Mouse (Mus musculus) retina, adult 2 months (tissue): ENCODE measurements around the gene Irf9.

Source experiments
- DNase-seq: peaks from one replicate; pipeline ENCODE4 v3.0.0-alpha.2; 2012; ENCODE audit warnings: low read depth, low spot score

The Irf9 gene

GRCm38 (mm10) chr14:55614565-55615178 lies 11.3 kb downstream of the Irf9 start:
- DNase-seq, result no peak

GRCm38 (mm10) chr14:55615876-55616275 lies 12.5 kb downstream of the Irf9 start:
- no peak for DNase-seq

- no peak for DNase-seq
Observed at GRCm38 (mm10) chr14:55616844-55617243, 13.5 kb downstream of the Irf9 start.

GRCm38 (mm10) chr14:55617822-55618221 lies 14.5 kb downstream of the Irf9 start, which contains the start of gene Rec8:
TSS of gene Rec8 (plus strand) at chr14:55618037.
- no peak for DNase-seq

- DNase-seq, result no peak
Observed at GRCm38 (mm10) chr14:55618486-55619195, 15.3 kb downstream of the Irf9 start.

- no peak for DNase-seq
Observed at GRCm38 (mm10) chr14:55628077-55628827, 24.9 kb downstream of the Irf9 start.

- no peak for DNase-seq
Observed at GRCm38 (mm10) chr14:55629312-55629711, 25.9 kb downstream of the Irf9 start.

GRCm38 (mm10) chr14:55634874-55635522 lies 31.6 kb downstream of the Irf9 start:
- DNase-seq, result no peak

GRCm38 (mm10) chr14:55635523-55636007 lies 32.2 kb downstream of the Irf9 start, which contains the start of gene Ipo4:
TSS of gene Ipo4 (minus strand) at chr14:55635957.
- peak; percentile 70 for DNase-seq

- DNase-seq, result no peak
Observed at GRCm38 (mm10) chr14:55637795-55638194, 34.4 kb downstream of the Irf9 start, which contains the start of gene Gm49378. TSS of gene Gm49378 (minus strand) at chr14:55637895.

- no peak for DNase-seq
Observed at GRCm38 (mm10) chr14:55640816-55641215, 37.4 kb downstream of the Irf9 start.

- no peak for DNase-seq
Observed at GRCm38 (mm10) chr14:55641291-55641690, 37.9 kb downstream of the Irf9 start.

- DNase-seq, result no peak
Observed at GRCm38 (mm10) chr14:55642679-55643059, 39.3 kb downstream of the Irf9 start.

- DNase-seq, result peak; percentile 70
Observed at GRCm38 (mm10) chr14:55643060-55643907, 39.9 kb downstream of the Irf9 start, which contains the start of gene Tm9sf1. TSS of gene Tm9sf1 (minus strand) at chr14:55643806.

- no peak for DNase-seq
Observed at GRCm38 (mm10) chr14:55644261-55644888, 41.0 kb downstream of the Irf9 start.

GRCm38 (mm10) chr14:55649884-55650283 lies 46.5 kb downstream of the Irf9 start, which contains the start of gene Tssk4:
TSS of gene Tssk4 (plus strand) at chr14:55650184.
- no peak for DNase-seq

- DNase-seq, result no peak
Observed at GRCm38 (mm10) chr14:55651528-55651927, 48.2 kb downstream of the Irf9 start.

- DNase-seq, result no peak
Observed at GRCm38 (mm10) chr14:55656935-55657334, 53.6 kb downstream of the Irf9 start.

GRCm38 (mm10) chr14:55658011-55658410 lies 54.6 kb downstream of the Irf9 start:
- DNase-seq, result no peak
